Mouse (Mus musculus) heart, adult 2 months (tissue): ENCODE data around the gene Nr3c2.

Source experiments
- CTCF ChIP-seq: fragments of 200-600 bp; IDR thresholded peaks from 2 replicates; pipeline ENCODE4 v1.8.1; 2022; ENCODE audit warnings: antibody characterized with exemption, mild to moderate bottlenecking, moderate library complexity
- EP300 ChIP-seq: fragments of 200-500 bp; IDR thresholded peaks from 2 replicates; pipeline ENCODE4 v1.6.1; 2011; ENCODE audit warnings: low read depth, low read length, control low read depth; ENCODE audit not compliant: insufficient read depth
- POLR2A ChIP-seq: fragments of 200-500 bp; IDR thresholded peaks from 2 replicates; pipeline ENCODE4 v1.6.1; 2011; ENCODE audit warnings: mild to moderate bottlenecking, low read depth, low read length, control low read depth; ENCODE audit not compliant: insufficient read depth

- no peak for TF ChIP-seq CTCF
- no peak for TF ChIP-seq POLR2A
- no peak for TF ChIP-seq EP300
Observed at GRCm38 (mm10) chr8:76977907-76978306, 78.7 kb downstream of the Nr3c2 start.
